Mouse (Mus musculus) liver, embryonic 15.5 days (tissue): ENCODE measurements around the gene Gemin4. TPM values are rescaled to one million over a fixed set of nuclear protein-coding genes. Genes with fewer than 3 reads are reported as not detected.

ENCODE experiments used
- ATAC-seq: fragments of 200-750 bp; cut with Nextera tagmentation; 2 replicates; pipeline ENCODE4 v1.8.0; 2017; ENCODE audit warnings: moderate number of reproducible peaks, mild to moderate bottlenecking, moderate library complexity; ENCODE audit not compliant: insufficient read depth
- H3K27ac ChIP-seq: fragments of 300-500 bp; sonication (generic); replicated peaks from 2 replicates; pipeline ENCODE4 v1.5.1; 2015; ENCODE audit warnings: mild to moderate bottlenecking, inconsistent platforms
- H3K27me3 ChIP-seq: fragments of 300-500 bp; sonication (generic); 2 replicates; pipeline ENCODE4 v1.6.1; 2015; ENCODE audit warnings: mild to moderate bottlenecking, inconsistent platforms
- H3K36me3 ChIP-seq: fragments of 300-500 bp; sonication (generic); replicated peaks from 2 replicates; pipeline ENCODE4 v1.6.1; 2015; ENCODE audit warnings: moderate library complexity, mild to moderate bottlenecking, inconsistent platforms
- H3K4me1 ChIP-seq: fragments of 300-500 bp; sonication (generic); replicated peaks from 2 replicates; pipeline ENCODE4 v1.6.1; 2015; ENCODE audit warnings: inconsistent platforms
- H3K4me2 ChIP-seq: fragments of 300-500 bp; sonication (generic); 2 replicates; pipeline ENCODE4 v1.6.1; 2015; ENCODE audit warnings: moderate library complexity, mild to moderate bottlenecking, inconsistent platforms
- H3K4me3 ChIP-seq: fragments of 300-500 bp; sonication (generic); replicated peaks from 2 replicates; pipeline ENCODE4 v1.5.1; 2015; ENCODE audit warnings: mild to moderate bottlenecking, inconsistent platforms
- H3K9ac ChIP-seq: fragments of 300-500 bp; sonication (generic); 2 replicates; pipeline ENCODE4 v1.6.1; 2015; ENCODE audit warnings: moderate library complexity, mild to moderate bottlenecking, inconsistent platforms
- H3K9me3 ChIP-seq: fragments of 300-500 bp; sonication (generic); replicated peaks from 2 replicates; pipeline ENCODE4 v1.6.1; 2016; ENCODE audit warnings: inconsistent platforms
- WGBS: fragments of 180-500 bp; shearing (Covaris S2); methylation state at CpG from one replicate; pipeline ENCODE4 v1.1.7; 2015; ENCODE audit warnings: mixed read lengths; ENCODE audit not compliant: insufficient replicate concordance; 5-methylcytosine and 5-hydroxymethylcytosine counted together
- polyA plus RNA-seq: library from polyadenylated mRNA; unstranded; fragments of >200 nt; fragmentation: Nextera tagmentation; extraction: Ambion mirVana; gene quantifications from 2 replicates; pipeline ENCODE4 v1.2.1, GENCODE M21; 2015

Gene Gemin4
- 12.7 and 13.2 TPM in 2 replicates for polyA plus RNA-seq

GRCm38 (mm10) chr11:76217390-76217800, at the start of gene Gemin4, which contains the start of gene Dbil5:
Gene Gemin4, minus strand, starts transcription at chr11:76217664.
Gene Dbil5, plus strand, starts transcription at chr11:76217608.
- H3K27me3 ChIP-seq: no peaks in the 10 kb centered on the region
- peaks cover 28% of the 10 kb centered on the region for H3K36me3 ChIP-seq
- peaks cover 35% of the 10 kb centered on the region for H3K4me1 ChIP-seq
- H3K9me3 ChIP-seq: no peaks in the 10 kb centered on the region
- peak within 1 kb of the TSS; percentile 86 for H3K4me3 ChIP-seq
- peak within 1 kb of the TSS; percentile 98 for H3K4me2 ChIP-seq
- H3K27ac ChIP-seq: peak within 1 kb of the TSS; percentile 75
- ATAC-seq: peak; percentile 98
- H3K9ac ChIP-seq: peak within 1 kb of the TSS; percentile 90
- WGBS: under 1% methylated on average over 35 of the region's 35 CpGs

DNA sequence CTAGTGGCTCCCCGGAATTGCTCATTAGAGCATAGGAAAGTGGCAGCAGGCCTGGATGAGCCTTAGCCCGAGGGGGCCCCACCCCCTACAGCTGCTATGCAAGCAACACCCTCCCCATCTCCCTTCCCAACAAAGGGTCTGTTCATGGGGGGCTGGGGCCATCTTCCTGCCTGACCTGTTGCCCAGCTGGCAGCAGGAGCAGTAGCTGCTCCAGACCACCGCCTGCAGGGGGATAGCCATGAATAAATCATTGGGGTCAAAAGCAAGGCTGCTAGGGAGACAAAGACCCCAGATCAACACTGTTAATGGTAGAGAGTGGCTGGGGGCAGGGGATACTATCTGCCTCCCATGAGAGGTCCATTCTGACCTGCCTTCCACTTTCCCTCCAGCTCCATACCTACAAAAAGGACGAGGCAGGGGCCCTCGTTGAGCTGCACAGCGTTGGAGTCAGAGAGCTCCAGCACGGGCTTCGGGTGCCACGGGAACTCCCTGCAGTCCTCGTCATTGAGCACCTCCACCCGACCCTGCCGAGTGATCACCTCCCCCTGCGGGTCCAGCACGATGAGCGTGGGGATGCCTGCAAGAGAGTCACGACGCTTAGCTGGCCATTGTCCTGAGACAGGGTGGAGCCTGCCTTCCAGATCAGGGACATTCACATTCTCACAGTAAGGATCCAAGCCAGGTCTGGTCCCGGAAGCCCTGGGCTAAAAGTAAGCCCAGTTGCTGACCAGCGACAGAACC, 45.3 kb upstream of the Gemin4 start:
- H3K9ac ChIP-seq: no peak overlapping the region
- no peaks in the 10 kb centered on the region for H3K9me3 ChIP-seq
- H3K4me2 ChIP-seq: no peak overlapping the region
- no peak for ATAC-seq
- H3K27ac ChIP-seq: no peak overlapping the region
- H3K4me3 ChIP-seq: no peak overlapping the region
- no peaks in the 10 kb centered on the region for H3K36me3 ChIP-seq
- no peaks in the 10 kb centered on the region for H3K4me1 ChIP-seq
- no peaks in the 10 kb centered on the region for H3K27me3 ChIP-seq
- WGBS: 58% methylated on average over 19 of the region's 19 CpGs

- no peaks in the 10 kb centered on the region for H3K9me3 ChIP-seq
- no peak overlapping the region; the same call in 1 of the 2 replicates for H3K27ac ChIP-seq
- no peak; the same call in 1 of the 2 replicates for ATAC-seq
- no peaks in the 10 kb centered on the region for H3K4me1 ChIP-seq
- no peak overlapping the region for H3K4me3 ChIP-seq
- H3K36me3 ChIP-seq: no peaks in the 10 kb centered on the region
- no peaks in the 10 kb centered on the region for H3K27me3 ChIP-seq
- 14% methylated on average over 12 of the region's 12 CpGs for WGBS
- H3K9ac ChIP-seq: no peak overlapping the region
- no peak overlapping the region for H3K4me2 ChIP-seq
These were observed 43.8 kb upstream of the Gemin4 start for GRCm38 (mm10) chr11:76261224-76261623.

GRCm38 (mm10) chr11:76260208-76261050, 43.0 kb upstream of the Gemin4 start:
- Histone ChIP-seq H3K9me3 (no peaks in the 10 kb centered on the region), H3K4me3 (no peak overlapping the region), H3K36me3 (no peaks in the 10 kb centered on the region), H3K4me2 (no peak overlapping the region), H3K4me1 (no peaks in the 10 kb centered on the region), H3K27ac (no peak overlapping the region), H3K9ac (no peak overlapping the region), H3K27me3 (no peaks in the 10 kb centered on the region)
- WGBS: 70% methylated on average over 10 of the region's 10 CpGs
- ATAC-seq: no peak

DNA sequence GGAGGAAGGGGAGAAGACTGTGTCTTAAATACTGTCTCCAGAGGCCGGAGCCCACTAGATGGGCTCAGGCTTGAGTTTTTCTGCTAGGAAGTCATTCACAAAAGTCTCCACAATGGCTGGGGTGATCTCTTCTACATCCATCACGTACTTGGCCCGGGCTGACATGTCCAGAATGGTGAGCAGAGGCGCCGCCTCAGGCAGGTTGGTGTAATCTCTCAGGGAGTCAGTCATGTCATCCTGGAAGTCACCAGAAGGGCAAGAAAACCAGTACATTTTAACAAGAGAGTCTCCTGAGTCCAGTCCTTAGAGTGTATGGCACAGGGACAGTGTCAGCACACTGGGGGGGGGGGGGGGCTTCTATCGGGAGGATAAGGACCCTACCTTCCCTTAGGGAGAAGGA, 41.0 kb upstream of the Gemin4 start:
- no peaks in the 10 kb centered on the region for H3K36me3 ChIP-seq
- H3K27ac ChIP-seq: no peak overlapping the region
- H3K9me3 ChIP-seq: no peaks in the 10 kb centered on the region
- 70% methylated on average over 6 of the region's 6 CpGs for WGBS
- no peaks in the 10 kb centered on the region for H3K27me3 ChIP-seq
- no peak overlapping the region for H3K9ac ChIP-seq
- no peak overlapping the region for H3K4me2 ChIP-seq
- H3K4me3 ChIP-seq: no peak overlapping the region
- no peak for ATAC-seq
- H3K4me1 ChIP-seq: no peaks in the 10 kb centered on the region

DNA sequence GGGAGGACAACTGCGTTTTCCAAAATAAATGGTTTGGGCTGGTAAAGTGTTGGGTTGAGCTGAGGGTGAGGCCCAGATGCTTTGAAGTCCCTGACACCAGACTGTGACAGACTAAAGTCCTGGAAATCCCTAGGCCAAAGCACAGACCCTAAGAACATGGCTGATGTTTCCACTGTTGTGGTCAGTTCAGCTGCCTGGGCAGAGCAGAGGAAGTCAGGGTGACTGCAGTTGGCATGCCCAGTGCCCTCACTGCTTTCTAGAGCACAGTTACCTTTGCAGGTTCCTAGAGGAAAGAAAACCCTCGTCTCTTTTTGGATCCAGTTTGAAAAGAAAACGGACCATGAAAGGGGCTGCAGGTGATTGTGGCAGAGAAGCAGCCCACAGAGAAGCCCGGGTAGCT, 39.9 kb upstream of the Gemin4 start:
- H3K4me1 ChIP-seq: no peaks in the 10 kb centered on the region
- no peaks in the 10 kb centered on the region for H3K36me3 ChIP-seq
- no peaks in the 10 kb centered on the region for H3K9me3 ChIP-seq
- H3K27ac ChIP-seq: no peak overlapping the region
- WGBS: 59% methylated on average over 4 of the region's 4 CpGs
- H3K9ac ChIP-seq: no peak overlapping the region
- H3K4me2 ChIP-seq: no peak overlapping the region
- ATAC-seq: no peak
- no peak overlapping the region for H3K4me3 ChIP-seq
- H3K27me3 ChIP-seq: no peaks in the 10 kb centered on the region

DNA sequence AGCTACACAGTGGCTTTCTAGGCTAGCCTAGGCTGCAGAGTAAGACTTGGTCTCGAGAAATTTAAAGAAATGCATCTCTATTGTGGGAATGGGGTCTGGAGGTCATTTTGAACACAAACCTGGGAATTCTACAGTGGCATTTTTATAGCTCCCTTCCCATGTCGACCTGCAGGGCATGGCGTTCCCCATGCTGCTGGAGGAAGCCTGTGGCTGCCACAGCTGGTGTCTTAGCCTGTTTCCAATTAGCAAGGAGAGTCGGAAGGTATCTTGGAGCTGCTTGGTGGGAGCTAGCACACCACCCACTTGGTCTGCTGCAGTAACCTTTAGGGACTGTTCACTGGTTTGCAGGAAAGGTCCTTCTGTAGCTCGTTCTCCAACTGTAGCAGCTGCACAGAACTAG, 38.7 kb upstream of the Gemin4 start:
- no peak overlapping the region for H3K4me2 ChIP-seq
- 0 out of 2 replicates have a peak, but pooled peaks cover 2% of the 10 kb centered on the region for H3K36me3 ChIP-seq
- H3K27ac ChIP-seq: no peak overlapping the region
- H3K9ac ChIP-seq: no peak overlapping the region
- H3K9me3 ChIP-seq: no peaks in the 10 kb centered on the region
- H3K4me3 ChIP-seq: no peak overlapping the region
- no peak for ATAC-seq
- WGBS: 51% methylated on average over 5 of the region's 5 CpGs
- no peaks in the 10 kb centered on the region for H3K27me3 ChIP-seq
- no peaks in the 10 kb centered on the region for H3K4me1 ChIP-seq

DNA sequence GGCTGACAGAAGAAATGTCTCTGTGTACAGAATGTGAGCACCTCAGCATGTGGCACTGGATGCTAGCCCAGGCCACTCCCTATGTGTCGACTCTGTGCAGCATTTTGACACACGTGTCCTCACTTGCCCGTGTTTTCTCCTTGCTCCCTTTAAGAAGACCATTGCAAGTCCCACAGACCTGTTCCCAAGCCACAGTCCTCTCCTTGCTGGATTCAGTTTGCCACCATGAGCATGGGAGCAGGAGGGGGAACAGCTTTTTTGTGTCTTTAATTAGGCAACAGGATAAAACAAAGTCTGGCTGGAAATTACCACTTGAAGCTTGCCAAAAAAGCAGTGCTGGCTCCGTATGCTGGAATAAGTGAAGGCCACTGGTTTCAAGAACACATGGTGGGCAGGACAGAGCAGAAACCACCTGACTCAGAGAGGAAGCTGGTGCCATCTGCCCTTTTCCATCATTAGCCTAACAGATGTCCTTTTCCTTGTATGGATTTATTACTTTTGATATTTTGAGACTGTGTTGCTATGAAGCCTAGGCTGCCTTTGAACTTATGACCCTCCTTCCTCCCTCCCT, 38.1 kb upstream of the Gemin4 start:
- no peak overlapping the region for H3K4me3 ChIP-seq
- H3K9ac ChIP-seq: no peak overlapping the region
- 64% methylated on average over 4 of the region's 4 CpGs for WGBS
- H3K4me2 ChIP-seq: no peak overlapping the region
- no peaks in the 10 kb centered on the region for H3K27me3 ChIP-seq
- H3K9me3 ChIP-seq: no peaks in the 10 kb centered on the region
- no peaks in the 10 kb centered on the region for H3K4me1 ChIP-seq
- peaks cover 7% of the 10 kb centered on the region for H3K36me3 ChIP-seq
- H3K27ac ChIP-seq: no peak overlapping the region
- no peak for ATAC-seq

- Histone ChIP-seq H3K4me1 (no peaks in the 10 kb centered on the region), H3K36me3 (peaks cover 22% of the 10 kb centered on the region), H3K9me3 (no peaks in the 10 kb centered on the region), H3K4me2 (no peak overlapping the region), H3K27me3 (no peaks in the 10 kb centered on the region), H3K9ac (no peak overlapping the region), H3K27ac (no peak overlapping the region), H3K4me3 (no peak overlapping the region)
- 84% methylated on average over 4 of the region's 4 CpGs for WGBS
- no peak for ATAC-seq
These were observed 36.4 kb upstream of the Gemin4 start for GRCm38 (mm10) chr11:76253918-76254264.

GRCm38 (mm10) chr11:76253145-76253917, 35.9 kb upstream of the Gemin4 start:
- Histone ChIP-seq H3K36me3 (peaks cover 28% of the 10 kb centered on the region), H3K4me2 (no peak overlapping the region), H3K27ac (no peak overlapping the region), H3K4me1 (no peaks in the 10 kb centered on the region), H3K9ac (no peak overlapping the region), H3K9me3 (no peaks in the 10 kb centered on the region), H3K4me3 (no peak overlapping the region), H3K27me3 (no peaks in the 10 kb centered on the region)
- 49% methylated on average over 5 of the region's 5 CpGs for WGBS
- ATAC-seq: no peak
